ENCODE assay signal across 9 mouse cellular contexts in genomic region chr13:113337223-113337858, GRCm38 (mm10). TPM values are rescaled to one million over a fixed set of nuclear protein-coding genes. Genes with fewer than 3 reads are reported as not detected.
DNase-seq lines count a peak whose midpoint lies in the region; ATAC-seq and TF ChIP-seq lines count a peak whose summit lies in the region.
"Had no signal": no experiment of that assay in that cellular context is flagged by ENCODE, and none has a peak within 500 bp of the region (broad histone marks: within the 10 kb centered on the region; RNA-seq: fewer than 3 reads in every experiment).

No protein-coding gene starts in this region.

- no peaks in the 10 kb centered on the region for H3K9me3 ChIP-seq in CH12.LX (replicated peaks; ENCODE audit: low read length)
- H3K9me3 ChIP-seq: embryonic facial prominence, embryonic 15.5 days had no signal

- DNase-seq in 416B (ENCODE audit: low read depth) (peak; percentile 22), CH12.LX (ENCODE audit: extremely low read depth) (peak; percentile 41)
- DNase-seq in cerebellum, adult 8-10 months = peak; percentile 59
- peak; percentile 65 to 79 for DNase-seq in heart, postnatal 14 days
- DNase-seq in kidney, postnatal 36 days = peak; percentile 61 to 84
- DNase-seq in lung, adult 2 months = peak; percentile 44
- DNase-seq in retina, postnatal 1 day = peak; percentile 60

- no peak overlapping the region for H3K9ac ChIP-seq in CH12.LX (ENCODE audit: insufficient read depth, low read depth)
- H3K9ac ChIP-seq: embryonic facial prominence, embryonic 15.5 days had no signal

- H3K27ac ChIP-seq in CH12.LX (ENCODE audit: insufficient read depth, low read depth) = no peak overlapping the region
- H3K27ac ChIP-seq: embryonic facial prominence, embryonic 15.5 days had no signal

- TF ChIP-seq CTCF in CH12.LX (conservative IDR thresholded peaks at IDR 0.05 in 1 of 2, IDR thresholded peaks at IDR 0.05 in 1 of 2; ENCODE audit: low read depth in 2 of 2, low read length in 2 of 2) = peak in 1 of 2 experiments; percentile 80; a peak in 2 of 4 replicates
- TF ChIP-seq CTCF in lung, adult 2 months (IDR thresholded peaks at IDR 0.05; ENCODE audit: insufficient read depth, low read length) = no peak

- no peaks in the 10 kb centered on the region for H3K27me3 ChIP-seq in CH12.LX (replicated peaks)
- H3K27me3 ChIP-seq: embryonic facial prominence, embryonic 15.5 days had no signal

- no peaks in the 10 kb centered on the region for H3K79me2 ChIP-seq in CH12.LX (replicated peaks; ENCODE audit: control insufficient read depth, extremely low read depth, insufficient read depth, poor library complexity, severe bottlenecking)

- no peak overlapping the region for H3K4me3 ChIP-seq in CH12.LX (replicated peaks in 1 of 3; ENCODE audit: low read depth in 2 of 3, low read length in 2 of 3, poor library complexity in 1 of 3)
- H3K4me3 ChIP-seq in lung, adult 2 months (replicated peaks; ENCODE audit: extremely low read depth, low read depth, low read length) = no peak overlapping the region
- H3K4me3 ChIP-seq: embryonic facial prominence, embryonic 15.5 days had no signal

- H3K4me1 ChIP-seq in CH12.LX (ENCODE audit: control insufficient read depth in 1 of 2, insufficient read depth in 2 of 2) = peaks cover 0 to 7% of the 10 kb centered on the region in 2 experiments; a peak in 1 of 4 replicates
- H3K4me1 ChIP-seq in lung, adult 2 months (ENCODE audit: control insufficient read depth, insufficient read depth, low read length) = no peaks in the 10 kb centered on the region

- TF ChIP-seq RAD21 in CH12.LX (IDR thresholded peaks at IDR 0.05; ENCODE audit: low read depth, low read length) = peak; percentile 83

- 57% methylated on average over 6 of the region's 6 CpGs for WGBS in lung, adult 2 months

- TF ChIP-seq EP300 in CH12.LX (IDR thresholded peaks at IDR 0.05; ENCODE audit: low read length) = no peak

- dilution Hi-C loops in CH12.LX (cut with MboI; ENCODE audit: extremely low pct_ligation_motif_present, extremely low pct_unique_long_range_greater_than_20kb, low sequenced_read_pairs) = no loop called here

- TF ChIP-seq POLR2A in CH12.LX (IDR thresholded peaks at IDR 0.05; ENCODE audit: low read depth, low read length) = no peak
- no peak for TF ChIP-seq POLR2A in lung, adult 2 months (IDR thresholded peaks at IDR 0.05; ENCODE audit: borderline replicate concordance, extremely low read depth, low read depth, low read length)

- no peaks in the 10 kb centered on the region for H3K36me3 ChIP-seq in CH12.LX (replicated peaks in 1 of 2; ENCODE audit: control insufficient read depth in 1 of 2, insufficient read depth in 1 of 2, low read length in 1 of 2)
- H3K36me3 ChIP-seq: embryonic facial prominence, embryonic 15.5 days had no signal

- intact Hi-C loops in heart, postnatal 14 days (cut with DNase I) = loop anchor here (1.0 to 5.0 kb wide), 3 partner anchors 70 to 282 kb away; no protein-coding TSS in a partner anchor

- in situ Hi-C loops in CH12.LX (cut with MboI; ENCODE audit: low pct_ligation_motif_present, low pct_unique_long_range_greater_than_20kb, low sequenced_read_pairs) = no loop called here

- H3K4me2 ChIP-seq in CH12.LX (ENCODE audit: insufficient read depth, low read depth, poor library complexity, severe bottlenecking) = no peak overlapping the region
- H3K4me2 ChIP-seq: embryonic facial prominence, embryonic 15.5 days had no signal

- ATAC-seq in granulocyte monocyte progenitor cell, adult 5-6 weeks (replicated peaks; ENCODE audit: poor library complexity, severe bottlenecking) = no peak

TF ChIP-seq in CH12.LX, 34 proteins besides CTCF, POLR2A, EP300 and RAD21:
- TF ChIP-seq TCF12 (IDR thresholded peaks at IDR 0.05; ENCODE audit: low read depth, low read length) = no peak
- no peak for TF ChIP-seq TBP (conservative IDR thresholded peaks at IDR 0.05; ENCODE audit: low read depth, low read length)
- no peak for TF ChIP-seq NELFE (IDR thresholded peaks at IDR 0.05; ENCODE audit: low read depth, low read length)
- no peak for TF ChIP-seq MAX (IDR thresholded peaks at IDR 0.05; ENCODE audit: low read length)
- peak; percentile 73 for TF ChIP-seq ZC3H11A (IDR thresholded peaks at IDR 0.05; ENCODE audit: low read depth, low read length)
- TF ChIP-seq USF2 (conservative IDR thresholded peaks at IDR 0.05; ENCODE audit: low read depth, low read length) = no peak
- TF ChIP-seq UBTF (IDR thresholded peaks at IDR 0.05; ENCODE audit: low read depth, low read length) = no peak
- no peak for TF ChIP-seq KAT2A (IDR thresholded peaks at IDR 0.05; ENCODE audit: insufficient replicate concordance, low read length)
- TF ChIP-seq SMC3 (IDR thresholded peaks at IDR 0.05; ENCODE audit: low read depth, low read length) = peak; percentile 85
- TF ChIP-seq MYC (IDR thresholded peaks at IDR 0.05; ENCODE audit: low read depth, low read length) = no peak
- TF ChIP-seq CHD1 (IDR thresholded peaks at IDR 0.05; ENCODE audit: low read depth, low read length) = no peak

RNA-seq across cellular contexts. Expression of gene BC067074, which starts 44.4 kb away (rescaled TPM):
- total RNA-seq in CH12.LX (2012; rRNA removed) = not detected in 2 replicates
- not detected in 2 replicates for total RNA-seq in CH12.LX (2014; rRNA removed)
- polyA plus RNA-seq in CH12.LX (2012; ENCODE audit: insufficient read length, low read depth) = 0.65 and 0.93 TPM in 2 replicates
- total RNA-seq in heart, postnatal 14 days (2021) = 1 to 10 TPM; 3.4 to 4.4 TPM
- 4.2 and 6.2 TPM in 2 replicates for polyA plus RNA-seq in lung, adult 2 months (2012; rRNA removed)
- total RNA-seq in granulocyte monocyte progenitor cell, adult 5-6 weeks (2014; fragmentation: Nextera tagmentation) = not detected in 2 replicates
- not detected in 2 replicates for total RNA-seq in granulocyte monocyte progenitor cell, adult 5-6 weeks (2017)

Comparison
In these comparisons a context has a peak if more than half of its experiments do, and no peak if none do; other contexts are left out.
1. DNase-seq: peak in every context shown above with its lines; median percentile 72 in kidney, postnatal 36 days; 72 in heart, postnatal 14 days; 60 in retina, postnatal 1 day; 59 in cerebellum, adult 8-10 months; 44 in lung, adult 2 months; 41 in CH12.LX; 22 in 416B.
2. RNA of gene BC067074, which starts 44.4 kb away (total RNA-seq): 3.4 to 4.4 TPM in heart, postnatal 14 days; not detected in CH12.LX and not detected in granulocyte monocyte progenitor cell, adult 5-6 weeks; every median in the first group is over 4 times any median in the second.